Mouse (Mus musculus) layer of hippocampus, postnatal 14 days (tissue): Measurements from ENCODE around the gene Pkd1l1. TPM values are rescaled to one million over a fixed set of nuclear protein-coding genes. Genes with fewer than 3 reads are reported as not detected.

ENCODE experiments used
- DNase-seq, 2 experiments: peaks; one replicate each; pipeline ENCODE4 v3.0.0; 2021 to 2022; ENCODE audit warnings: low spot score in 2 of 2, mixed read lengths in 1 of 2
- total RNA-seq, 2 experiments: library from RNA; stranded (reverse); gene quantifications; 2 replicates each; pipeline ENCODE4 v1.2.3; 2021

The Pkd1l1 gene
- total RNA-seq, 2 experiments from 2014 or later, result 0.16 to 0.24 TPM

GRCm38 (mm10) chr11:8826046-8826445 is 147.0 kb downstream of the Pkd1l1 start:
- no peak for DNase-seq

GRCm38 (mm10) chr11:8825413-8825812 is 147.7 kb downstream of the Pkd1l1 start:
- no peak for DNase-seq

- no peak for DNase-seq
Observed at GRCm38 (mm10) chr11:8821403-8821802, 151.7 kb downstream of the Pkd1l1 start.

- DNase-seq, result no peak
Observed at GRCm38 (mm10) chr11:8817376-8817775, 155.7 kb downstream of the Pkd1l1 start.

- no peak for DNase-seq
Observed at GRCm38 (mm10) chr11:8814097-8814790, 158.8 kb downstream of the Pkd1l1 start.

- no peak for DNase-seq
Observed at GRCm38 (mm10) chr11:8811506-8812100, 161.5 kb downstream of the Pkd1l1 start.

- no peak for DNase-seq
Observed at GRCm38 (mm10) chr11:8809644-8810043, 163.4 kb downstream of the Pkd1l1 start.

GRCm38 (mm10) chr11:8807009-8807408 is 166.1 kb downstream of the Pkd1l1 start:
- DNase-seq, result no peak

GRCm38 (mm10) chr11:8804178-8804577 is 168.9 kb downstream of the Pkd1l1 start:
- DNase-seq, result peak in 1 of 2 experiments; percentile 29

GRCm38 (mm10) chr11:8797486-8797885 is 175.6 kb downstream of the Pkd1l1 start:
- DNase-seq, result no peak

- no peak for DNase-seq
Observed at GRCm38 (mm10) chr11:8795031-8795430, 178.0 kb downstream of the Pkd1l1 start.

- no peak for DNase-seq
Observed at GRCm38 (mm10) chr11:8792146-8792545, 180.9 kb downstream of the Pkd1l1 start.

- DNase-seq, result no peak
Observed at GRCm38 (mm10) chr11:8789186-8789585, 183.9 kb downstream of the Pkd1l1 start.

- no peak for DNase-seq
Observed at GRCm38 (mm10) chr11:8787604-8788003, 185.5 kb downstream of the Pkd1l1 start.

- DNase-seq, result no peak
Observed at GRCm38 (mm10) chr11:8784413-8784812, 188.7 kb downstream of the Pkd1l1 start.

GRCm38 (mm10) chr11:8782141-8782465 is 191.0 kb downstream of the Pkd1l1 start:
- DNase-seq, result no peak

GRCm38 (mm10) chr11:8781308-8782140 is 191.5 kb downstream of the Pkd1l1 start:
- no peak for DNase-seq

GRCm38 (mm10) chr11:8779427-8779826 is 193.6 kb downstream of the Pkd1l1 start:
- DNase-seq, result peak in 1 of 2 experiments; percentile 41
